Mouse (Mus musculus): ENCODE measurements at regions not wholly inside any gene's neighbourhood (a gene's known extent, or its start where the extent isn't known, plus 50 kb on each side); places are given as distances from the start of the nearest gene placed in this dataset.
"Not testable (repeated sequence)": the region's sequence is repeated elsewhere in the genome, so short reads cannot be mapped to it uniquely, and the experiment has no call there.

GRCm38 (mm10) chr15:9954941-9955340 is 206.3 kb upstream of the Spef2 start:
- no peak for DNase-seq (ENCODE audit: low spot score in 2 of 2)

- DNase-seq (ENCODE audit: low spot score in 2 of 2) = no peak
These were observed 202.0 kb upstream of the Prlr start for GRCm38 (mm10) chr15:9974999-9975398.

- peak in 1 of 2 experiments; percentile 6 for DNase-seq (ENCODE audit: low spot score in 2 of 2)
These were observed 165.5 kb upstream of the Prlr start for GRCm38 (mm10) chr15:10011289-10012234.

GRCm38 (mm10) chr15:10017216-10017615 is 159.8 kb upstream of the Prlr start:
- no peak for DNase-seq (ENCODE audit: low spot score in 2 of 2)

GRCm38 (mm10) chr15:10029902-10030301 is 147.1 kb upstream of the Prlr start:
- DNase-seq (ENCODE audit: low spot score in 2 of 2) = no peak

GRCm38 (mm10) chr15:10035561-10035960 is 141.5 kb upstream of the Prlr start:
- DNase-seq (ENCODE audit: low spot score in 2 of 2) = no peak

- DNase-seq (ENCODE audit: low spot score in 2 of 2) = not testable (repeated sequence)
These were observed 140.5 kb upstream of the Prlr start for GRCm38 (mm10) chr15:10036576-10036975.

GRCm38 (mm10) chr15:10073580-10073979 is 103.5 kb upstream of the Prlr start:
- no peak for DNase-seq (ENCODE audit: low spot score in 2 of 2)

- DNase-seq (ENCODE audit: low spot score in 2 of 2) = no peak
These were observed 102.1 kb upstream of the Prlr start for GRCm38 (mm10) chr15:10074916-10075315.

- peak in 1 of 2 experiments; percentile 30 for DNase-seq (ENCODE audit: low spot score in 2 of 2)
These were observed 101.5 kb upstream of the Prlr start for GRCm38 (mm10) chr15:10075391-10076060.

- DNase-seq (ENCODE audit: low spot score in 2 of 2) = no peak
These were observed 101.0 kb upstream of the Prlr start for GRCm38 (mm10) chr15:10076061-10076400.

GRCm38 (mm10) chr15:10078434-10078833 is 98.6 kb upstream of the Prlr start:
- no peak for DNase-seq (ENCODE audit: low spot score in 2 of 2)

GRCm38 (mm10) chr15:10079510-10079909 is 97.5 kb upstream of the Prlr start:
- DNase-seq (ENCODE audit: low spot score in 2 of 2) = no peak

GRCm38 (mm10) chr15:10088691-10089090 is 88.3 kb upstream of the Prlr start:
- DNase-seq (ENCODE audit: low spot score in 2 of 2) = no peak

GRCm38 (mm10) chr15:10090384-10091092 is 86.5 kb upstream of the Prlr start:
- DNase-seq (ENCODE audit: low spot score in 2 of 2) = no peak

GRCm38 (mm10) chr15:10103350-10103749 is 73.7 kb upstream of the Prlr start:
- DNase-seq (ENCODE audit: low spot score in 2 of 2) = no peak

GRCm38 (mm10) chr15:10105211-10105976 is 71.6 kb upstream of the Prlr start:
- not testable (repeated sequence) for DNase-seq (ENCODE audit: low spot score in 2 of 2)

GRCm38 (mm10) chr15:10106853-10107252 is 70.2 kb upstream of the Prlr start:
- no peak for DNase-seq (ENCODE audit: low spot score in 2 of 2)

Measured in cerebellum, postnatal 4 days (tissue).